Mouse (Mus musculus) intestine, embryonic 14.5 days (tissue): ENCODE results near the gene Alg12. TPM values are rescaled to one million over a fixed set of nuclear protein-coding genes. Genes with fewer than 3 reads are reported as not detected.

Experiments
- ATAC-seq: fragments of 200-750 bp; cut with Nextera tagmentation; replicated peaks from 2 replicates; pipeline ENCODE4 v1.8.0; 2017; ENCODE audit warnings: low read depth, moderate number of reproducible peaks, moderate TSS enrichment, moderate library complexity; ENCODE audit not compliant: low FRiP score, low TSS enrichment
- DNase-seq: peaks from one replicate; pipeline ENCODE4 v3.0.0-alpha.2; 2018; ENCODE audit warnings: low spot score
- H3K27ac ChIP-seq: fragments of 300-500 bp; sonication (generic); 2 replicates; pipeline ENCODE4 v1.5.1; 2014; ENCODE audit warnings: low read depth, mild to moderate bottlenecking, control low read depth
- H3K27me3 ChIP-seq: fragments of 300-500 bp; sonication (generic); replicated peaks from 2 replicates; pipeline ENCODE4 v1.6.1; 2014; ENCODE audit warnings: low read length, control low read depth; ENCODE audit not compliant: control insufficient read depth, insufficient read depth
- H3K36me3 ChIP-seq: fragments of 300-500 bp; sonication (generic); 2 replicates; pipeline ENCODE4 v1.6.1; 2014; ENCODE audit warnings: low read length, control low read depth; ENCODE audit not compliant: control insufficient read depth, insufficient read depth
- H3K4me1 ChIP-seq: fragments of 300-500 bp; sonication (generic); replicated peaks from 2 replicates; pipeline ENCODE4 v1.6.1; 2014; ENCODE audit warnings: low read length, control low read depth, mixed read lengths; ENCODE audit not compliant: control insufficient read depth, insufficient read depth
- H3K4me2 ChIP-seq: fragments of 300-500 bp; sonication (generic); 2 replicates; pipeline ENCODE4 v1.6.1; 2014; ENCODE audit warnings: low read length
- H3K4me3 ChIP-seq: fragments of 300-500 bp; sonication (generic); 2 replicates; pipeline ENCODE4 v1.5.1; 2014; ENCODE audit warnings: low read depth, low read length, control low read depth, mixed read lengths
- H3K9ac ChIP-seq: fragments of 300-500 bp; sonication (generic); 2 replicates; pipeline ENCODE4 v1.6.1; 2014; ENCODE audit warnings: mild to moderate bottlenecking, low read length
- H3K9me3 ChIP-seq: fragments of 300-500 bp; sonication (generic); 2 replicates; pipeline ENCODE4 v1.6.1; 2016; ENCODE audit warnings: low read length, control low read depth; ENCODE audit not compliant: control insufficient read depth
- WGBS: fragments of 180-500 bp; shearing (Covaris S2); extraction: QIAGEN DNeasy Blood & Tissue Kit; methylation state at CpG from one replicate; pipeline ENCODE4 v1.1.7; 2014; 5-methylcytosine and 5-hydroxymethylcytosine counted together
- polyA plus RNA-seq: library from polyadenylated mRNA; unstranded; fragments of >200 nt; fragmentation: Nextera tagmentation; extraction: Ambion mirVana; gene quantifications from 2 replicates; pipeline ENCODE4 v1.2.1, GENCODE M21; 2014

Alg12 gene
- polyA plus RNA-seq, 1 experiment from 2014 or later, result 13.6 TPM

DNA sequence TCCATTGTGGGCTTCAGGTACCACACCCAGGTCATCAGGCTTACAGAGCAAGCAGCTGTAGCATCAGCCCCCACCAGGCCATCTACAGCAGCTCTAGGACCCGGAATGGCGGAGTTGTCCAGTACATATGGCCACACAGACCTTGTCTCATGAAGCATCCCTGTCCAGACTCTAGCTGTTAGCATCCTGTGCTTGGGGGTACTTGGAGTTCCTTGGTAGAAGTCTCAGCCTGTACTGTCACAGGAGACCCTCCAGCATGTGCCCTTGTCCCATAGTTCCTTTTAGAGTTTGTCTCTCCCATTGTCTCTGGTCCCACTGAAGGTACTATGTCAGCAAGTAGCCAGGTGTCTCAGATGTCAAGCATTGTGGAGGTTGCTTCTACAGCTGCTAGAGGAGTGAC, 30.5 kb upstream of the Alg12 start:
- H3K4me1 ChIP-seq, result peaks cover 18% of the 10 kb centered on the region
- no peaks in the 10 kb centered on the region for H3K27me3 ChIP-seq
- H3K9ac ChIP-seq, result no peak overlapping the region
- H3K27ac ChIP-seq, result no peak overlapping the region
- DNase-seq (no peak), ATAC-seq (no peak)
- no peaks in the 10 kb centered on the region for H3K36me3 ChIP-seq
- no peak overlapping the region for H3K4me3 ChIP-seq
- WGBS, result 91% methylated on average over 2 of the region's 2 CpGs
- H3K4me2 ChIP-seq, result no peak overlapping the region
- no peaks in the 10 kb centered on the region for H3K9me3 ChIP-seq

DNA sequence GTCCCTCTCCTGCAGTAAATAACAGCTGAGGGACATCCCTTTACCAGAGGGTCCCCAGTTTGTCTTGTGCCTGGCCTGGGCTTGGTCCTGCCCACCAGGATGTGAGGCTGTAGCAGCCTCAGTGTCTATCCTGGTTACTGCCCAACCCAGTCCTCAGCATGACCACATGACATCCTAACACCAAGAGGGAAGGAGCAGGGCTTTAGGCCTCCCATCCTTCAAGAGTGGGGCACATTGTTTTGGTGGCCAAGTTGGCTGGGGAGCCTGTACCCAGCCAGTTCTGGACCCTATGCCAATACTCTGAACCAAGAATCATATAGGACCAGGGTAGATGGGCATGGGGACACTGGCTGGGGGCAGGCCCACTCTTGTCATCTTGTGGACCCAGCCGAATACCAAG, 29.5 kb upstream of the Alg12 start:
- Histone ChIP-seq H3K9me3 (no peaks in the 10 kb centered on the region), H3K27ac (no peak overlapping the region), H3K4me2 (no peak overlapping the region), H3K4me3 (no peak overlapping the region), H3K27me3 (no peaks in the 10 kb centered on the region), H3K4me1 (peaks cover 12% of the 10 kb centered on the region), H3K9ac (no peak overlapping the region), H3K36me3 (no peaks in the 10 kb centered on the region)
- ATAC-seq (no peak), DNase-seq (no peak)
- WGBS, result 88% methylated on average over 1 of the region's 1 CpGs

DNA sequence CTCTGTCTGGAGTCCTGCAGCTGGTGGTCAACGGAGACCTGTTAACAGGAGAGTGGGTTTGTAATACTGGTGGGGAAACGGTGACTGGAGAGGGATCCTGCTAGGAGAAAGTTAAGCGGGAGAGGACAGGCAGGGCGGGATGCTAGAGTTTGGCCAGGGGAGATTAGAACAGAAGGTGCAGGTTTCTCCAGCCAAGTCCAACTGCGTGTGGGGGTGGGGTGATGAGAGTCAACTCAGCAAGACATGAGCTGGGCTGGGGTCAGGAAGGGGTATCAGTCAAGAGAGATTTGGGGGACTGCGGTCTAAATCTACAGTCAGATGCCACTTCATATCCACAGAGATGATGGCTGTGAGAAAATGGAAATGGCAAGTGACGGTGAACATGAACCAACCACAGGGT, 25.8 kb upstream of the Alg12 start:
- peaks cover 7% of the 10 kb centered on the region for H3K4me1 ChIP-seq
- ATAC-seq (no peak), DNase-seq (no peak)
- no peaks in the 10 kb centered on the region for H3K9me3 ChIP-seq
- H3K4me2 ChIP-seq, result no peak overlapping the region
- no peak overlapping the region for H3K27ac ChIP-seq
- no peaks in the 10 kb centered on the region for H3K27me3 ChIP-seq
- no peak overlapping the region for H3K9ac ChIP-seq
- H3K4me3 ChIP-seq, result no peak overlapping the region
- WGBS, result 93% methylated on average over 7 of the region's 7 CpGs
- H3K36me3 ChIP-seq, result no peaks in the 10 kb centered on the region

DNA sequence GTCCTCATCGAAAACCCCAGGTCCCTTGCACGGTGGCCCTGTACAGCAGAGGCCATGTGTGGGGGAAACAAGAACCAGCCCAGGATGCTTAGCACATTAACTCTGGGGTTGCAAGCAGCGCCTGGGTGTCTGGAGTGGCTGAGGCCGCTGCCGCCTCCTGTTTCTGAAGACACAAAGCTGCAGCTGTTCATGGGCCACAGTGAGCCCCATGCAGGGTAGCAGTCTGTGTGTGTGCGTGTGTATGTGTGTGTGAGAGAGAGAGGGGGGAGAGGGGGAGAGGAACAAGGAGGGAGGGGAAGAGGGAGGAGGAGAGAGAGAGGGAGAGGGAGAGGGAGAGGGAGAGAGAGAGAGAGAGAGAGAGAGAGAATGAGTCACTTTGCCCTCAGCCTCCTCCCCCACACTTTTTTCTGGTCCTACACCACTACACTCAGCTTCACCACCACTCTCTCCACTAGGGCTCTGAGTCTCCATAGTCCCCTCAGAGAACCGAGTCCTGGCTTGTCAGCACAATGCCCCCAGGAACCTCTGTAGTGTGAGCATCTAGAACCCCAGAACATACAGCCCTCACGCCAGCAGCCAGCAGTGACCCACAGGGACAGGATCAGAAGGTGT, 24.5 kb upstream of the Alg12 start:
- Histone ChIP-seq H3K27me3 (no peaks in the 10 kb centered on the region), H3K9me3 (no peaks in the 10 kb centered on the region), H3K36me3 (no peaks in the 10 kb centered on the region), H3K4me3 (no peak overlapping the region), H3K9ac (no peak overlapping the region), H3K27ac (no peak overlapping the region), H3K4me2 (no peak overlapping the region), H3K4me1 (peaks cover 20% of the 10 kb centered on the region)
- ATAC-seq (no peak), DNase-seq (no peak)
- 24% methylated on average over 8 of the region's 8 CpGs for WGBS

DNA sequence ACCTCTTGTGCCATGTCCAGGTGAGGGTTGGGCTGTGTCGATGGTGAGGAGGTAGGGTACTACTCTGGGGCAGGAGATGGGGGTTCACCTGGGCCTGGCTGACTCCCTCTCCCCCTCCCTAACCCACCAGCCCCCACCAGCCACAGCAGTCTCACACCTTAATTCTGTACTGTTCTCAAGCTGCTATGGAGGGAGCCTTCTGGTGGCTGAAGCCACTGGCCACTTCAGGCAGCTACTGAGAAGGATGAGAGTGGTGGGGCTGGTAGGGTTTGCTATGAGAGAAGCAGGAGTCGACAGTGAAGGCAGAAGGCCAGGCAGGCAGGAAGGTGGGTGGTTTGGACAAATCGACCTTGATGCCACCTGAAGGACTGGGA, 23.2 kb upstream of the Alg12 start:
- H3K4me2 ChIP-seq, result no peak overlapping the region
- DNase-seq (no peak), ATAC-seq (no peak)
- H3K4me1 ChIP-seq, result peaks cover 27% of the 10 kb centered on the region
- 78% methylated on average over 3 of the region's 3 CpGs for WGBS
- no peaks in the 10 kb centered on the region for H3K36me3 ChIP-seq
- H3K4me3 ChIP-seq, result no peak overlapping the region
- H3K9me3 ChIP-seq, result no peaks in the 10 kb centered on the region
- H3K27me3 ChIP-seq, result no peaks in the 10 kb centered on the region
- no peak overlapping the region for H3K27ac ChIP-seq
- H3K9ac ChIP-seq, result no peak overlapping the region

DNA sequence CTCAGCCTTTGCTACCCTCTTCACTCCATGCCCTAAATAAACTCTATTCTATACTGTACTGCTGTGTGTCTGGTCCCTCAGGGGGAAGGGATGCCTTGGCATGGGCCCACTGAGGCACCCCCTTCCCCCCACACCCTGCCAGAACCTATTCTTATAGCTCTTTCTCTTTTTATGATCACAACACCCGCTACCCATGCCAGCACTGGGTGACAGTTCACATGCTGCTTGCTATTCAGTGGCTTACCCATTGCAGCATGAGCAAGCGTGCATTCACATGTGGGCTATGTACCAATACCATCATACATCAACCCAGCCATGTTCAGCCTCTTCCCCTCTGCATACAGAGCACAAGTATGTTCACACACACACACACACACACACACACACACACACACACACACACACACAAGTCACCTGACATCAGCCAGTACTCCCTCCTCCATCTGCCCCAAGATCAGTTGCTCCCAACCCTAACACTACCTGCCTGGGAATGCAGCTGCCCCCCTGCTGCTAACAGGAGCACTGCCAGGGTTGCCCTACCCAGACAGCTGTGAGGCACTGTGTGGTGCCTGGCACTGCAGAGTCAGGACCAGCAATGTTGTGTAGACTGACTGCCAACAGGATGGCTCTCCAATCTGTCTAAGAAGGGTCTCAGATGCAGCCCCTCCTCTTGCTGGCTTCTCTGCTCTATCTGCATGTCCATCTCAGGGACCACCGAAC, 22.6 kb upstream of the Alg12 start:
- no peaks in the 10 kb centered on the region for H3K27me3 ChIP-seq
- H3K4me1 ChIP-seq, result peaks cover 27% of the 10 kb centered on the region
- H3K27ac ChIP-seq, result no peak overlapping the region
- H3K9ac ChIP-seq, result no peak overlapping the region
- ATAC-seq (no peak), DNase-seq (no peak)
- no peak overlapping the region for H3K4me3 ChIP-seq
- no peaks in the 10 kb centered on the region for H3K36me3 ChIP-seq
- 97% methylated on average over 3 of the region's 3 CpGs for WGBS
- H3K4me2 ChIP-seq, result no peak overlapping the region
- no peaks in the 10 kb centered on the region for H3K9me3 ChIP-seq

DNA sequence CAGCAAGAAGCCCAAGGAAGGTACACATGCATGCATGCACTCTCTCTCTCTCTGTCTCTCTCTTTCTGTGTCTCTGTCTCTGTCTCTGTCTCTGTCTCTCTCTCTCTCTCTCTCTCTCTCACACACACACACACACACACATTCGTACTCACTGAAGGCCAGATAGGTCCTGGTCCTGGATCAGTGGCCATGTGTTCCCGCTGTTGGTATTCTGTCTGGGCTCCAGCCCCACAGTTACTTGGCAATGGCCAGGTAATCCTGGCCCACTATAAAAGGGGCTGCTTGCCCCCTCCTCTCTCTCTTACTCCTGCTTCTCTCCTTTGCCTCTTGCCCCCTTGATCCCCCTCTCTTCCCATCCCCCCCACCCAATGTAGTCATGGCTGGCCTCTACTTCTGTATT, 22.0 kb upstream of the Alg12 start:
- DNase-seq (no peak), ATAC-seq (no peak)
- H3K27me3 ChIP-seq, result no peaks in the 10 kb centered on the region
- H3K4me1 ChIP-seq, result peaks cover 30% of the 10 kb centered on the region
- no peak overlapping the region for H3K27ac ChIP-seq
- WGBS, result 79% methylated on average over 2 of the region's 2 CpGs
- no peaks in the 10 kb centered on the region for H3K36me3 ChIP-seq
- H3K4me2 ChIP-seq, result no peak overlapping the region
- H3K9ac ChIP-seq, result no peak overlapping the region
- H3K4me3 ChIP-seq, result no peak overlapping the region
- no peaks in the 10 kb centered on the region for H3K9me3 ChIP-seq

DNA sequence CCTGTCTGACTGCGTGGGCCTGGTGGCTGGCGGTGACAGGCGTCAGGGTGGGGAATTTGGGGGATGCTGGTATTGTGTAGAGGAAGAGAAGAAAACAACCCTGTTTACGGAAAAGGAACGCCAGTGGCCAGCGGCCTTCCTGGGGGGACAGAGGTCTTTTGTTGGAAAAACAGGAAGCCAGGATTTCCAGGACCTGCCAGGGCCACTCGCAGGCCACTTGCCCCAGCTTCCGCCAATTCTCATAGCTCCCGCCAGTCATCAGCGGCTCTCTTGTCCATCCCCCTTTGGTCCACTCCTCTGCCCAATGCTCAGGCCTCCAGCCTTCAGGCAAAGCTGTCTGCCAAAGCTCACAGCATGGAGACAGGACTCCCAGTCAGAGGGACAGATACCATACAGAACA, 21.0 kb upstream of the Alg12 start:
- DNase-seq (no peak), ATAC-seq (no peak)
- Histone ChIP-seq H3K27me3 (no peaks in the 10 kb centered on the region), H3K9ac (no peak overlapping the region), H3K27ac (peak overlapping the region; percentile 76), H3K9me3 (no peaks in the 10 kb centered on the region), H3K36me3 (no peaks in the 10 kb centered on the region), H3K4me1 (peaks cover 30% of the 10 kb centered on the region), H3K4me3 (no peak overlapping the region), H3K4me2 (no peak overlapping the region)
- WGBS, result 64% methylated on average over 10 of the region's 10 CpGs

DNA sequence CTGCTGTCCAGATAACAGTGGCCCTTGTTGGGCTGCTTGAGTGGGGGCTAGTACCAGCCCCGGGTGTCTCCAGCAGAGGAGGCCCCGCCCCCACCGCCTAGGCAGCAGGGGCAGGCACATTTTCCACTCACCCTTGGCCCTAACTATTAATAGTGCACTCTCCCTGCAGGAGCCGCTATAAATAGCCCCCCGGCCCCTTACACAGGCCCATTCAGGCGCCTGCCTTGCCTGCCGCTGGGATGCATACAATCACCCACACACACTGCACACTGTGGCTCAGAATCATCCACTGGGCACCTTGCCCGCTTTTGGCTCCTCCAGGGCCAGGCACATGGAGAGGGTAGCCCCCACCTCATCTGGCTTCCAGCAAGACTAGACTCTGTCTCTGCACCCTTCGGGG, 20.2 kb upstream of the Alg12 start:
- no peak overlapping the region for H3K4me2 ChIP-seq
- H3K9ac ChIP-seq, result no peak overlapping the region

More for the DNA sequence above, 20.2 kb upstream of the Alg12 start:
- Histone ChIP-seq H3K4me3 (no peak overlapping the region), H3K36me3 (no peaks in the 10 kb centered on the region), H3K27ac (peak overlapping the region; percentile 76), H3K4me1 (peaks cover 30% of the 10 kb centered on the region), H3K27me3 (no peaks in the 10 kb centered on the region), H3K9me3 (no peaks in the 10 kb centered on the region)
- no peak for DNase-seq
- peak; percentile 52 for ATAC-seq
- 15% methylated on average over 9 of the region's 9 CpGs for WGBS
